Mouse (Mus musculus): ENCODE measurements around the gene Scamp4.

GRCm38 (mm10) chr10:80586407-80587304 lies 16.0 kb upstream of the Scamp4 start:
- TF ChIP-seq POLR2A (IDR thresholded peaks at IDR 0.05; ENCODE audit: low read depth, low read length) = no peak
- TF ChIP-seq CTCF (IDR thresholded peaks at IDR 0.05; ENCODE audit: extremely low read depth, insufficient read depth, insufficient read length, insufficient replicate concordance) = no peak
